Mouse (Mus musculus): ENCODE measurements around the gene Igfbp5.

Gene Igfbp5

DNA sequence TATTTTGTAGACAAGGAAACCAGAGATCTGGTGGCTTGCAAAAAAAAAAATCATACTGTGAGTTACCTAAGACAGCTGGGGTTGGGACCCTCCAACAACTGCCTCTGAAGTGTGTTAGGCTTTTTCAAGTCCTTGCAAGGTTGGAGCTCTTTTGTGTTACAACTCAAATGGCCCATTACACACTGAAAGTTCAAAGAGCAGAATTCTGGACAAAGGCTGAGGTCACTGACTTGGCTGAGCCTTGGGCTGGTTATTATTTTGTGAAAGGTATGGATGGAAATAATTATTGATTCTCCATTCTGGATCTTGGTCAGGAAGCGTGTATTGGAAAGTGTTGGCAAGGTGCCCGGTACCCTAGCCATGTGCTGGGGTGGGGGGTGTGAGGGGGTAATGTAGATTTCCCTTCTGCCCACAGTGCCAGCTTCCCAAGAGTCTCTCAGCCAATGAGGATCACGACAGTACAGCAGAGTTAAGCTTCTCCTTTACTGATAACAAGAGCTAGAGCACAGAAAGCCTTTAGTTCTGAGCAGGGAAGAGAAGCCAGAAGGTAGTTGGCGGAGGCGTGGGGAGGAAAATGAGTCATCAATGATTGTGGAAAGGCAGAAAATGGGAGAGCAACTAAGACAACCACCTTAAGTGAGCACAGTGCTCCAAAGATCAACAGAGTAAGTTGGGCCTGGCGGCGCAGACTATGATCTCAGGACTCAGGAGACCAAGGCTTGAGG lies 64.6 kb downstream of the Igfbp5 start:
- DNase-seq (ENCODE audit: low read depth) = no peak

DNA sequence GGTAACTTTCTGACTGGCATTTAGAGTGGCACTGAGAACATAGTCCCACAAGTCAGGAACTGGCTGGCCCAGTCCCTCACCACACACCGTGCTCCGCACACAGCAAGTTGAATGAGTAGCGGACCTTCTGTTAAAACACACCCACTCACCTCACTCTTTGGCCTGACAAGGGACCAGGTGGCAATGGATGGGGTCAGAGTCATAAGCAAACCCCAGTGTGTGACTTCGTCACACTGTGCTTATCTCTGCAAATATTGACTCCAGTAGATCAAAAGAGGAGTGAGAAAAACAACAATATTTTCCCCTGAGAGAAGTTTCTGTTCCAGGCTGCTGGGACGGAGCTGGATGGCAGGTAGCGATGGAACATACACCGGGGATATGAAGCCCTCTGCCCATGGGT lies 65.4 kb downstream of the Igfbp5 start:
- DNase-seq (ENCODE audit: low read depth) = no peak
